Mouse (Mus musculus): ENCODE measurements around the gene Pramel1.
"Not testable (repeated sequence)": the region's sequence is repeated elsewhere in the genome, so short reads cannot be mapped to it uniquely, and the experiment has no call there.

Pramel1 gene

GRCm38 (mm10) chr4:143394181-143394580, at the start of gene Pramel1:
Gene Pramel1, plus strand, starts transcription at chr4:143394428.
- no peak for DNase-seq (ENCODE audit: low spot score in 2 of 2)

GRCm38 (mm10) chr4:143345491-143345890, 48.7 kb upstream of the Pramel1 start:
- not testable (repeated sequence) for DNase-seq (ENCODE audit: low spot score in 2 of 2)

DNA sequence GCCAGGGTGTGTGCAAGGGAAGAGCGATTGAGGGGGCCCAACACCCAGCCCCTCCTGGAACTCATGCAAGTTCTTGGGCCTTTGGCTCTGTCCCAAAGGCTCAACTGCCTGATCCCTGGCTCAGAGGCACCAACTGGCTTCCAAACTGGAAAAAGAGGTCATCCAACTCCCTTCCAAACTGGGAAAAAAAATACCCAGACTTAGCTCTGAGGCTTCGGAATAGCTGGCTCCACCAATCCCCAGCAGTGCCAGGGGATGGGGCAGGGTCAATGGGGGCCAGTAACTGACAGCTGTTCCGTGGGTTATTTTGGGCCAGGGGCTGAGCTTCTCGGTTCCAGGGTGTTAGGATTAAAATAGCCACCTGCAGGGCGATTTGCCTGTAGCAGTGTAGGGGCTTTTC, 45.5 kb upstream of the Pramel1 start:
- DNase-seq (ENCODE audit: low spot score in 2 of 2), result no peak

- no peak for DNase-seq (ENCODE audit: low spot score in 2 of 2)
Observed at GRCm38 (mm10) chr4:143349484-143349906, 44.7 kb upstream of the Pramel1 start, which contains the start of gene Lrrc38. Gene Lrrc38, plus strand, starts transcription at chr4:143349757.

DNA sequence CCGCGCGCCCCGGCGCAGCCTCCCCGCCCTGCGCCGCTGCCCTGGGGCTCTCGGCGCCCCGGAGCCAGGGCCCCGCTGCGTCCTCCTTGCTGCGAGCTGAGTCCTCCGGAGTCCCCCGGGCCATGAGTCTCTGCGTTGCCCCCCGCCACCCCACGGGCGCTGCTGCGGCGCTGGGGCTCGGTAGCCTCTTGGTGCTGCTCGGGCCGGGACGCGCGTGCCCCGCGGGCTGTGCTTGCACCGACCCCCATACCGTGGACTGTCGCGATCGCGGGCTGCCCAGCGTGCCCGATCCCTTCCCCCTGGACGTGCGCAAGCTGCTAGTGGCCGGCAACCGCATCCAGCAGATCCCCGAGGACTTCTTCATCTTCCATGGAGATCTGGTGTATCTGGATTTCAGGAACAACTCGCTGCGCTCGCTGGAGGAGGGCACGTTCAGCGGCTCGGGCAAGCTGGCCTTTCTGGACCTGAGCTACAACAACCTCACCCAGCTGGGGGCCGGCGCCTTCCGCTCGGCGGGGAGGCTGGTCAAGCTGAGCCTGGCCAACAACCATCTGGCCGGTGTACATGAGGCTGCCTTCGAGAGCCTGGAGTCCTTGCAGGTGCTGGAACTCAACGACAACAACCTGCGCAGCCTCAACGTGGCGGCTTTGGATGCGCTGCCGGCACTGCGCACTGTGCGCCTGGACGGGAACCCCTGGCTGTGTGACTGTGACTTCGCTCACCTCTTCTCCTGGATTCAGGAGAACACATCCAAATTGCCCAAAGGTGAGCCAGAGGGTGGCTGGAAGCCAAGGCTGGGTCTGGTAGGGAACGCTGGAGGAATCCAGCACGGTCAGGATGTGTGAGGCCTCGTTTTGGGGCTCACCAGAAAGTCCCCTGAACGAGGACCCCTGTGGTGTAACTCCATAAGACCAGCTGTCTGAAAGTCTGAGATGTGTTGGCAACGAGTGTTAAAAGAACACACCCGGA, 43.9 kb upstream of the Pramel1 start:
- no peak for DNase-seq (ENCODE audit: low spot score in 2 of 2)

DNA sequence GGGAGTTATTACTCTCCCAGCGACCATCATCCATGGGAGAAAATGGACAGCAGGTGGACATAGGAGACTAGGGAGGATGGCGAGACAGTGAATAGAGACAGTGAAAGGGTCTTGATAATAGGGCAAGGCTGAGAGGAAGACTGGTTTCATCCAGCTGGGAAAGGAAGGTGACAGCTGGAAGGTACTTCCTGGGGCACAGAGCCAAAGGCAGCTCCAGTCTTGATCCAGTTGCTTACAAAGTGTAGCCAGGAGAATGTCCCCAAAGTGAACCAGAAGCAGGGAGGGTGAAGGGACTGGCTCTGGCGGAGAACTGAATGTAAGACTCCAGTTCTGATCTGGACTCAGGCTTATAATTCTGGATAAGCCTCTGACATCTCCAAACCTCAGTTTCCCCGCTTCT, 41.9 kb upstream of the Pramel1 start:
- no peak for DNase-seq (ENCODE audit: low spot score in 2 of 2)

- DNase-seq (ENCODE audit: low spot score in 2 of 2), result no peak
Observed at GRCm38 (mm10) chr4:143361520-143361919, 32.7 kb upstream of the Pramel1 start.

DNA sequence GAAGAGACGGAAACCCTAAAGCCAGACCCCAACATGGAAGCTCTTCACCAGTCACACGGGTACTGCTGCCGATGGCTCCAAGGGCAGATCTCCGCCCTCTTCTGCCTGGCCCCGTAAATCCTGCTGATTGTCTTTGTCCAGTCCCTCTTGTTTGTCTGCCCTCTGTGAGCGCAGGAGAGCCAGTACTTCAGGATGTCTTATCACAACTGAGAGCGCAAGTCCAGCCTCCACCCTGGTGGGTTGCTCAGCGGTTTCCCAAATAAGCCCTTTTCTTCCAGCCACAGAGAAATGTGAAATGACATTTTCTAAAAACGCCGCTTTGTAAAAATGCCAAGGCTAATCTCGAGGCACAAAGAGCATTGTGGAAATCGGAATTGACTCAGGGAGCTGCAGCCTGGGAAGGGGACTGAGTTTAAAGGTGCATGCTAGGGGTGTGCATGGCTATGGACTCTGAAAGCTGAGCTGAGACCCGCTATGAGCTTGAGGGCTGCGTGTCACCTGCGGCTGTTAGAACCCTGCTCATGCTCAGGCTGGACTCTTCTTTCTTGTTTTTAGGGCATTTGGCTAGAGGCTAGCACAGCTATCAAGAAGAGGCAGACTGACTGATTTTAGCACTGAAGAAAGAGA, 27.7 kb upstream of the Pramel1 start:
- no peak for DNase-seq (ENCODE audit: low spot score in 2 of 2)

- no peak for DNase-seq (ENCODE audit: low spot score in 2 of 2)
Observed at GRCm38 (mm10) chr4:143379480-143379879, 14.7 kb upstream of the Pramel1 start.

DNA sequence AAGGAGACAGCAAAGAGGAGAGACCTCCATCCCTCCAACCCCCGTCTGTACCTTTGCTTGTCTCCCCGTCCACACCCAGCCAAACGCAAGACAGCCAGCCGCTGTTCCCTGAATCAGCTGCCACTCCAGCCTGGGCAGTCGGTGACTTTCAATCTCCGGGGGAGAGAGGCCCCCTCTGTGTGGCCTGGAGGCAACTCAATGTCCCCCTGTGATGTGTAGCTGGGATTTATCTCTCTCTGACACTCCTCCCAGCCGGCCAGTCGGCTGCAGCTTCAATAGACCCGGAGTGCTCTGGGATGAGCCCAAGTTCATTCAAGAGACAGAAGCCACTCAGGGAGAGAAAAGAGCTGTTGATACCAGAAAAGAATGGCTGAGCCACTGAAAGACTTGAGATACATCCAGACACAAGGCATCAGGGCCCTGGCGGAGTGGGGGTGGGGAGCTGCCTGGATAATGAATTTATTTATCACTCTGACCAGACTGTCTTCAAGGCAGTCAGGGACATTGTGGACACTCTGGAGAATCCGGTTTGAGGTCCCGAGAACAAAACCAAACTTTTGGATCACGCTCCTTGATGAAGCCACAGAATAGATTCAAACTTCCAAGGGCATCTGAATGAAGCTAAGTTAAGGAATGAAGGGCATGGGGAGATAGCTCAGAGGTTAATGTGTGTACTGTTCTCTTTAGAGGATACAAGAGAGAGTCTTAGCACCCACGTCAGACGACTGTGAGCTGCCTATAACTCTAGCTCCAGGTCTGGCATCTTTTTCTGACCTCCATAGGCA, 14.1 kb upstream of the Pramel1 start:
- DNase-seq (ENCODE audit: low spot score in 2 of 2), result no peak

- DNase-seq (ENCODE audit: low spot score in 2 of 2), result no peak
Observed at GRCm38 (mm10) chr4:143380716-143381004, 13.6 kb upstream of the Pramel1 start.

GRCm38 (mm10) chr4:143382163-143382562, 12.1 kb upstream of the Pramel1 start:
- DNase-seq (ENCODE audit: low spot score in 2 of 2), result no peak

GRCm38 (mm10) chr4:143383646-143384045, 10.6 kb upstream of the Pramel1 start:
- DNase-seq (ENCODE audit: low spot score in 2 of 2), result no peak

GRCm38 (mm10) chr4:143388955-143389702, 5.1 kb upstream of the Pramel1 start:
- no peak for DNase-seq (ENCODE audit: low spot score in 2 of 2)

DNA sequence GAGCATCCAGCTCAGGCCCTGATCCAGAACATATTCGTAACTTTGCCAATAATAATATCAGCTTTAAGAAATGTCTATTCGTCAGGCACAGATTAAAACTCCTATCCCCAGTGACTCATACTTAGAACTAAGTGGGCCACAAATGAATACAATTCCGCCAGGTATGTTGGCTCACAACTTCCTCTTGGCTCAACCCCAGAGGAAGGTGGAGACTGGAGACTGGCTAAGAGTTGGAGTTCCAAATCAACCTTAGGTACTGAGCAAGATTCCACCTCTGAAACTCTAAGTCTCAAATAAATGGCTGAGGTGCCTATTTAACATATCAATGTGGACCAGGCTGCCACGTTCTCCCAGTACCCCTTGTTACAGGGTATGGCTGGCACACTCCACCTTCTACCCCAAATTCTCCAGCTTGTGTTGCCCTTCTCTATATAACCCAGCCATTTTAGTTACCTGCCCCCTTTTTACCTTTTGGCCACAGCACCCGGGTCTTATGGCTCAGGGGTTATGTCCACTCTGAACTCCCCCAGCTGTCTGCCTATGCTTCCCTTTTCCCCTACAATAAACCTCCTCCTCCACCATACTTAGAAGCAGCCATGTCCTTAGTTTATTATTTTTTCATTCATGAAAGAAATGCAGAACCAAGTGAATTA, 17.5 kb downstream of the Pramel1 start:
- DNase-seq (ENCODE audit: low spot score in 2 of 2), result no peak

DNA sequence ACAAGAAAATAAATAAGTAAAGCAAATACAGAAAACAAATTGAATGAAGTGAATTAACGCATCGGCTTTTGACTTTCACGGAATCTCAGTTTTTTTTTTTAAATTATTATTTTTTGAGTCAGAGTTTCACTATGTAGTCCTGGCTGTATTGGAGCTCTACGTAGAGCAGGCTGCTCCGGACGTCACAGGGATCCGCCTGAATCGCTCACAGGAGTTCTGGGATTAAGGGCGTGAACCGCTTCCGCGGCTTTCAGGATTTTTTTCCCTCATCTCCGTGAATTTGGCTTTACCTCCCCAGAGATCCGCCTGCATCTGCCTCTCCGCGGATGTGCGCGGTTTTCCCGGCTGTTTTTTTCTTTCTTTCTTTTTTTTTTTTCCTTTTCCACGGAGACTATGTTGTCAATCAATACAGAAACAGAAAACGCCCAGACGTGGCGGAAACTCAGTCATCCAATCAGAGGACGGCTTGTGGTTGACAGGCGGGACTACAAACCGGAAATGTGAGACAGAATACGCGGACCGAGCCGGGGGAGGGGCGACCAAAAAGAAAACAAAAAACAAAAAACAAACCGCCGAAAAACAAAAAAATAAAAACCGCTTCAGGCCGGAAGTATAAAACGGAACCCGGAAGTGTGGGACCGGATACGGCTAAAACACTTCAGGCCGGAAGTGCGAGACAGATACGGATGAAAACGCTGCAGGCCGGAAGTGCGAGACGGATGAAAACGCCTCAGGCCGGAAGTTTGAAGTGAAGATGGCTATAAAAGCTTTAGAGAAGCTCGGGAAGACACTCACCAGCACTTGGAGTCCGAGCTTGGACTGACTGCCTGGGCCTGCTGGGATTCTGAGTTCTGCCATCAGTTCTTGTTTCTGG, 18.2 kb downstream of the Pramel1 start, which contains the start of gene Pramef8:
TSS of gene Pramef8 (plus strand) at position 208 of the 874 bp plus-strand sequence.
- DNase-seq (ENCODE audit: low spot score in 2 of 2), result peak; percentile 94 to 95

- DNase-seq (ENCODE audit: low spot score in 2 of 2), result no peak
Observed at GRCm38 (mm10) chr4:143413621-143414020, 19.4 kb downstream of the Pramel1 start.

DNA sequence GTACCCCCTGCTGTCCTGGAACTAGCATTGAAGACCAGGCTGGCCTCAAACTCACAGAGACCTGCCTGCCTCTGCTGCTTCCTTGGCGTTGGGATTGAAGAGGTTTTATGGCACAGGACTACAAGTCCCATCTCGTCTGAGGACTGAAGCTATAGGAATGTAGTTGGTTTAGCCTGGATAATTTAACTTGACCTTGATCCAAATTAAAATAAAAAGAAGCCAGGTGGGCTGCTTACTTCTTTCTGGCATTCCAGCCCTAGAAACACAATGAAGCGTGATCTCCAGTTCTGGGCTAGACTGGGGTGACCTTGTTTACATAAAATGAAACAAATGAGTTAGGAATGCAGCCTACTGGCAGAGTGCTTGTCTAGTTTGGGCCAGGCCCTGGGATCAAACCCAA, 19.9 kb downstream of the Pramel1 start:
- no peak for DNase-seq (ENCODE audit: low spot score in 2 of 2)

- DNase-seq (ENCODE audit: low spot score in 2 of 2), result not testable (repeated sequence)
Observed at GRCm38 (mm10) chr4:143426770-143427169, 32.5 kb downstream of the Pramel1 start.

Data from natural killer cell, adult 2 months (primary cell).